Mouse (Mus musculus) bone marrow, adult 2 months (tissue): Measurements from ENCODE around the gene Troap. TPM values are rescaled to one million over a fixed set of nuclear protein-coding genes. Genes with fewer than 3 reads are reported as not detected.
A peak's percentile ranks its signal among the peaks of the same experiment; 100 is the strongest.
"Not testable (repeated sequence)": the region's sequence is repeated elsewhere in the genome, so short reads cannot be mapped to it uniquely, and the experiment has no call there.

ENCODE experiments used
- H3K27ac ChIP-seq: fragments of 200-500 bp; 2 replicates; pipeline ENCODE4 v1.5.1; 2012; ENCODE audit warnings: low read depth, mild to moderate bottlenecking, control low read depth, inconsistent platforms, low read length; ENCODE audit not compliant: control insufficient read depth, poor library complexity, insufficient read depth
- H3K4me1 ChIP-seq: fragments of 200-500 bp; 2 replicates; pipeline ENCODE4 v1.6.1; 2011; ENCODE audit warnings: low read length; ENCODE audit not compliant: control insufficient read depth, insufficient read depth
- H3K4me3 ChIP-seq: fragments of 200-500 bp; replicated peaks from 2 replicates; pipeline ENCODE3; 2011; ENCODE audit warnings: mild to moderate bottlenecking, low read depth, low read length, control low read depth; ENCODE audit not compliant: control insufficient read depth
- CTCF ChIP-seq: fragments of 200-500 bp; IDR thresholded peaks from 2 replicates; pipeline ENCODE4 v1.5.1; 2011; ENCODE audit warnings: low read length, control low read depth; ENCODE audit not compliant: control insufficient read depth, insufficient read depth
- POLR2A ChIP-seq: fragments of 200-500 bp; IDR thresholded peaks from 2 replicates; pipeline ENCODE4 v1.6.1; 2011; ENCODE audit warnings: low read depth, mild to moderate bottlenecking, control low read depth, low read length, borderline replicate concordance; ENCODE audit not compliant: control insufficient read depth
- WGBS: fragments of 180-500 bp; shearing (Covaris S2); methylation state at CpG from one replicate; pipeline ENCODE4 v1.1.7; 2018; 5-methylcytosine and 5-hydroxymethylcytosine counted together
- polyA plus RNA-seq: library from polyadenylated mRNA; stranded (reverse); fragments of >200 nt; gene quantifications from 2 replicates; pipeline ENCODE4 v1.2.4, GENCODE M21; 2011; ENCODE audit warnings: low replicate concordance; ENCODE audit not compliant: missing spikeins, insufficient read depth, insufficient read length

The Troap gene
- polyA plus RNA-seq, 1 experiment = 103 TPM

- 91% methylated on average over 5 of the region's 5 CpGs for WGBS
- Histone ChIP-seq H3K27ac (no peak overlapping the region), H3K4me3 (no peak overlapping the region), H3K4me1 (no peaks in the 10 kb centered on the region; the same call in none of the 2 replicates)
- TF ChIP-seq CTCF (no peak), POLR2A (no peak)
Observed at GRCm38 (mm10) chr15:99038797-99039196, 35.6 kb upstream of the Troap start.

GRCm38 (mm10) chr15:99039306-99039705, 35.1 kb upstream of the Troap start:
- Histone ChIP-seq H3K4me1 (no peaks in the 10 kb centered on the region; the same call in 1 of the 2 replicates), H3K4me3 (no peak overlapping the region), H3K27ac (no peak overlapping the region)
- TF ChIP-seq CTCF = no peak
- TF ChIP-seq POLR2A = no peak
- WGBS = 82% methylated on average over 4 of the region's 4 CpGs

GRCm38 (mm10) chr15:99039996-99040919, 34.1 kb upstream of the Troap start:
- Histone ChIP-seq H3K27ac (no peak overlapping the region), H3K4me1 (no peaks in the 10 kb centered on the region; the same call in 1 of the 2 replicates), H3K4me3 (no peak overlapping the region)
- TF ChIP-seq POLR2A = no peak
- TF ChIP-seq CTCF = peak; percentile 51; the same call in 1 of the 2 replicates
- WGBS = 75% methylated on average over 26 of the region's 26 CpGs

GRCm38 (mm10) chr15:99040920-99041856, 33.2 kb upstream of the Troap start:
- Histone ChIP-seq H3K4me1 (no peaks in the 10 kb centered on the region; the same call in 1 of the 2 replicates), H3K27ac (no peak overlapping the region), H3K4me3 (no peak overlapping the region)
- TF ChIP-seq CTCF (no peak), POLR2A (no peak)
- 84% methylated on average over 21 of the region's 21 CpGs for WGBS

DNA sequence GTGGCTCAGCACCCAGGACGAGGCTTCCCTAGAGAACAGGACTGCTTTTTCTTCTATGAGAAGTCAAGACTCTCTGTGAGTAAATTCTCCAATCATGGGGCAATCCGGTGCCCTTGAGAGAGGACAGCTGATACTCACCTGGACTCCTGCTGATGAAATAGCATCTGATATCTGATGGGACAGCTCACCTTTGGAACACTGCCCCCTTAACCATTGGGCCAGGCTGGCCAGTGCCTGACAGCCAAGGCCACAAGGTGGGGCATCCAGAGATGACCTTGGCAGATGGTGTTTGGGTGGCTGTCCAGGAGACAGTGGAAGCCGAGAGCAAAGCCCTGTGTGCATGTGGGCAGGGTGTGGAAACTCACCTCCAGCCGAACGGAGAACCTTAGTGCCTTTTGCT, 32.0 kb upstream of the Troap start:
- H3K27ac ChIP-seq = no peak overlapping the region
- 78% methylated on average over 5 of the region's 5 CpGs for WGBS
- no peak overlapping the region for H3K4me3 ChIP-seq
- TF ChIP-seq POLR2A (no peak), CTCF (no peak)
- H3K4me1 ChIP-seq = no peaks in the 10 kb centered on the region

- TF ChIP-seq CTCF (no peak), POLR2A (no peak)
- Histone ChIP-seq H3K4me3 (no peak overlapping the region), H3K4me1 (no peaks in the 10 kb centered on the region), H3K27ac (no peak overlapping the region)
- 73% methylated on average over 3 of the region's 3 CpGs for WGBS
Observed at GRCm38 (mm10) chr15:99044854-99045253, 29.5 kb upstream of the Troap start.

DNA sequence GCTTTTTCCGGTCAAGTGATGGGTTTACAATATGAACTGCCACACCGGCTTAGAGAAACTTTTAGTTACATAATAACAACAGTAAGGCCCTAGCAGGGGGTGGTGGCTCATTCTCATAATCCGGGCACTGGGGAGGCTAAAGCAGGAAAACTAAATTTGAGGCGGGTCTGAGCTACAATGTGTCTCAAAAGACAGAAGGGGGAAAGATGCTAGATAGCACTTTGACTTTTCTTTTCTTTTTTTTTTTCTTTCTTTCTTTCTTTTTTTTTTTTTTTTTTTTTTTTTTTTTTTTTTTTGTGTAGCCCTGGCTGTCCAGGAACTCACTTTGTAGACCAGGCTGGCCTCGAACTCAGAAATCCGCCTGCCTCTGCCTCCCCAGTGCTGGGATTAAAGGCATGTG, 28.6 kb upstream of the Troap start:
- not testable (repeated sequence) for H3K4me1 ChIP-seq, H3K4me3 ChIP-seq, H3K27ac ChIP-seq
- 80% methylated on average over 6 of the region's 6 CpGs for WGBS
